Mouse (Mus musculus): ENCODE measurements around the gene Astn2. TPM values are rescaled to one million over a fixed set of nuclear protein-coding genes. Genes with fewer than 3 reads are reported as not detected.
A peak's percentile ranks its signal among the peaks of the same experiment; 100 is the strongest.

Gene Astn2
- polyA plus RNA-seq, 1 experiment from 2014 or later: 0.61 TPM

DNA sequence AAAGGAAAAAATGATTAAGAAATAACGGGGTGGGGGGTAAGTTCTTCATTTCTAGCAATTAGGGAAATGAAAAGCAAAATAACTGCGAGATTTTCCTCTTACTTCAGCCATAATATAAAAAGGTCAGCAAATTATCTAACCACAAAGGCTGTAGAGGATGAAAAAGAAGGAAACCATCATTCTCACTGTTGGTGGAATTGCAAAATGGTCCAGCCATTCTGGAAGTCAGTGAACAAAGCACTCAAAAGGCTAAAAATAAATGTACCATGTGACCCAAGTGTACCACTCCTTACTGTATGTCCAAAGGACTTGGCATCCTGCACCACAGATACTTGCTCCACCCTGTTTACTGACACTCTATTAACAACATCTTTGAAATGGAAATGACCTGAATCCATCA lies 858.8 kb downstream of the Astn2 start:
- H3K36me3 ChIP-seq (ENCODE audit: control insufficient read depth, insufficient read depth, low read length): no peaks in the 10 kb centered on the region
- no peak for ATAC-seq (ENCODE audit: insufficient number of reproducible peaks, insufficient read depth, low FRiP score, low read depth)
- H3K4me2 ChIP-seq (ENCODE audit: low read length): no peak overlapping the region
- H3K9me3 ChIP-seq (ENCODE audit: control insufficient read depth, low read length): no peaks in the 10 kb centered on the region
- no peaks in the 10 kb centered on the region for H3K27me3 ChIP-seq (ENCODE audit: control insufficient read depth, insufficient read depth, low read length)
- H3K4me3 ChIP-seq (ENCODE audit: control insufficient read depth in 1 of 2, insufficient read depth in 1 of 2, low read depth in 1 of 2, low read length in 2 of 2): no peak overlapping the region
- H3K4me1 ChIP-seq (ENCODE audit: control insufficient read depth in 2 of 2, insufficient read depth in 2 of 2, low read length in 2 of 2): no peaks in the 10 kb centered on the region
- H3K27ac ChIP-seq (replicated peaks in 1 of 2; ENCODE audit: control insufficient read depth in 1 of 2, insufficient read depth in 1 of 2, low read depth in 2 of 2, low read length in 2 of 2): no peak overlapping the region
- no peak overlapping the region for H3K9ac ChIP-seq (ENCODE audit: low read length)
- 65% methylated on average over 2 of the region's 2 CpGs for WGBS

DNA sequence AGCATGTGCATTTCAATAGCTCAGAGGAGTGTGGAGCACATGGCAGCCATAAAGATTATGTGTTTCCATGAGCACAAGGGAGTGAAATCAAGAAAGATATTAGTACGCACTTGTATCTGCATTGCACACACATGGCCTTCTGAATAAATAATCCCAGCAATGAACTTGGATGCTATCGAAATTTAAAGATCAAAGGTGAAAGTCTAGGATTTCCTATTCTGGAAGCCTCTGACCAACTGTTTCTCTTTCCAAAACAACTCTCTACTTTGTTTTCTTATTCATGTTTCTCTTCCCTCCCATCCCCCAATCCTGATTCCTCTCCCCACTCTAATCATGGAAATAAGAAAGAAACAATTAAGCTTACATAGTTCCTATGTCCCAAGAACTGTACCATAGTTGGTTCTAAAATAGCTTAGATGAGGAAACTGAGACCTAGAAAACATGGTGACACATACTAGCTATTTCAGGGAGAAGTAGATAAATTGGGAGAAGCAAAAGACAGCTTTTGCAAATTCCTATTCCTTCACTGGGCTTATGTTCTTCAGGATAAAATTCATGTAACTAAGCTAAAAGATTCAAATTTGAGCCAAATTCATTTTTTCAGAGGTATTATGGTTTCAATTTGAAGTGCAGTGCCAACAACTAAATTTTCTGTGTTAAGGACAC lies 872.2 kb downstream of the Astn2 start:
- 73% methylated on average over 2 of the region's 2 CpGs for WGBS
- H3K4me3 ChIP-seq (ENCODE audit: control insufficient read depth in 1 of 2, insufficient read depth in 1 of 2, low read depth in 1 of 2, low read length in 2 of 2): no peak overlapping the region
- no peaks in the 10 kb centered on the region for H3K9me3 ChIP-seq (ENCODE audit: control insufficient read depth, low read length)
- ATAC-seq (ENCODE audit: insufficient number of reproducible peaks, insufficient read depth, low FRiP score, low read depth): no peak
- H3K27me3 ChIP-seq (ENCODE audit: control insufficient read depth, insufficient read depth, low read length): no peaks in the 10 kb centered on the region
- H3K9ac ChIP-seq (ENCODE audit: low read length): no peak overlapping the region
- H3K4me1 ChIP-seq (ENCODE audit: control insufficient read depth in 2 of 2, insufficient read depth in 2 of 2, low read length in 2 of 2): no peaks in the 10 kb centered on the region
- no peak overlapping the region for H3K27ac ChIP-seq (replicated peaks in 1 of 2; ENCODE audit: control insufficient read depth in 1 of 2, insufficient read depth in 1 of 2, low read depth in 2 of 2, low read length in 2 of 2)
- H3K36me3 ChIP-seq (ENCODE audit: control insufficient read depth, insufficient read depth, low read length): no peaks in the 10 kb centered on the region
- no peak overlapping the region for H3K4me2 ChIP-seq (ENCODE audit: low read length)

DNA sequence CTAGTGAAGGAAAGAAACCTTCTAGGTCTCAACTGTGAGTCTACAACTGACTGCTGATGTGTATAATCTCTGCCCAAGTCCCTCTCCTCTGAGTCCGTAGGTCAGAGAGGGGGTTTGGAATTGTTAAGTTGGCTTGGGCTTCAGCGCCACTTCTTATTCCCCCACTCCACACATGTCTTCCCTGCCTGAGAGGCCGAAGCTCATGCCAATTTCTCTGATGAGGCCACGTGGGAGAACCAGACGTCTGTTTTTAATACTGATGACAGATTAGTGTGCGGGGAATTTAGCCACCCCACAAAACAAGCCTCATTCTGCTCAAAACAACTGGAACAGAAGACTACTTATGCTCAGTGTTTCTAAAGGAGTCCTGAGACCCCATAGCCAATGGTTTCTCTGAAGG lies 872.8 kb downstream of the Astn2 start:
- H3K27ac ChIP-seq (replicated peaks in 1 of 2; ENCODE audit: control insufficient read depth in 1 of 2, insufficient read depth in 1 of 2, low read depth in 2 of 2, low read length in 2 of 2): no peak overlapping the region
- WGBS: 54% methylated on average over 6 of the region's 6 CpGs
- H3K4me1 ChIP-seq (ENCODE audit: control insufficient read depth in 2 of 2, insufficient read depth in 2 of 2, low read length in 2 of 2): no peaks in the 10 kb centered on the region
- H3K9me3 ChIP-seq (ENCODE audit: control insufficient read depth, low read length): no peaks in the 10 kb centered on the region
- no peak for ATAC-seq (ENCODE audit: insufficient number of reproducible peaks, insufficient read depth, low FRiP score, low read depth)
- no peaks in the 10 kb centered on the region for H3K27me3 ChIP-seq (ENCODE audit: control insufficient read depth, insufficient read depth, low read length)
- H3K36me3 ChIP-seq (ENCODE audit: control insufficient read depth, insufficient read depth, low read length): no peaks in the 10 kb centered on the region
- no peak overlapping the region for H3K4me3 ChIP-seq (ENCODE audit: control insufficient read depth in 1 of 2, insufficient read depth in 1 of 2, low read depth in 1 of 2, low read length in 2 of 2)
- H3K9ac ChIP-seq (ENCODE audit: low read length): no peak overlapping the region
- H3K4me2 ChIP-seq (ENCODE audit: low read length): no peak overlapping the region

DNA sequence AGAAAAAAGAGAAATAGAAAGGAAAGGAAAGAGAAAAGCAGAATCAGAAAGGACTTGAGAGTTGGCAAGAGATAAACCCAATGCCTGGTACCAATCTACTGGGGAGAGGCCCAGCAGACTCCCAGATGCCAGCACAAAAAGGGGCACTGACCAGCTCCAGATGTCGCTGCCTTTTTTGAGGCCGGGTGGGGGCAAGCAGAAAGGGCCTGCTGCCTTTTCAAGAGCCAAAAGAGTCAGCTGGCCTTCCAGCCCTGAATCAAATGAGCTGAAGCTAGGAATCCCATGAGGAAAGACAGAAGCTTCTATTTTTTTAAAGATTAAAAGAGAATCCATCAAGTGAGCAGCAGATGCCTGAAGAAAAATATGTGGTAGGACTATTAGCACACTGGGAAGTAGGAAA lies 873.5 kb downstream of the Astn2 start:
- no peaks in the 10 kb centered on the region for H3K9me3 ChIP-seq (ENCODE audit: control insufficient read depth, low read length)
- no peak overlapping the region for H3K4me2 ChIP-seq (ENCODE audit: low read length)
- H3K27ac ChIP-seq (replicated peaks in 1 of 2; ENCODE audit: control insufficient read depth in 1 of 2, insufficient read depth in 1 of 2, low read depth in 2 of 2, low read length in 2 of 2): no peak overlapping the region
- H3K9ac ChIP-seq (ENCODE audit: low read length): no peak overlapping the region
- H3K36me3 ChIP-seq (ENCODE audit: control insufficient read depth, insufficient read depth, low read length): no peaks in the 10 kb centered on the region
- H3K4me1 ChIP-seq (ENCODE audit: control insufficient read depth in 2 of 2, insufficient read depth in 2 of 2, low read length in 2 of 2): no peaks in the 10 kb centered on the region
- no peaks in the 10 kb centered on the region for H3K27me3 ChIP-seq (ENCODE audit: control insufficient read depth, insufficient read depth, low read length)
- 58% methylated on average over 2 of the region's 2 CpGs for WGBS
- ATAC-seq (ENCODE audit: insufficient number of reproducible peaks, insufficient read depth, low FRiP score, low read depth): no peak
- no peak overlapping the region for H3K4me3 ChIP-seq (ENCODE audit: control insufficient read depth in 1 of 2, insufficient read depth in 1 of 2, low read depth in 1 of 2, low read length in 2 of 2)

DNA sequence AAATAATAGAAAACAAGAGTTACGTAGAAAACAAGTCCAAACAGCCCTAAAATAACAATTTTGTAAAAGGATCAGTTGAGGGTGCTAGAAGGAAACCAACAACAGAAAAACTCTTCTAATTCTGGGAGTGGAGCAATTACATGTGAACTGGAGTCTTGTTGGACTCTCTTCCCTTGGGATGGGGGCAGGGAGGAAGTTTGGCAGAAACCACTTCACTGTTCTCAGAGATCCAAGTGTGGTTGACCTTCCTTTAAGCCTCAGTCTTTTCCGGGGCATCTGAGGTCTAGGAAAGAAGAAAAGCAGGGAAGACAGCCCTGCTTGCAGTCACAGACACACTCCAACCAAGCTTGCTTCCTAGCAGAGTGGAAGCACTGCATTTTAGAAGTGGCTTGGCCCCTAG lies 896.3 kb downstream of the Astn2 start:
- no peaks in the 10 kb centered on the region for H3K9me3 ChIP-seq (ENCODE audit: control insufficient read depth, low read length)
- ATAC-seq (ENCODE audit: insufficient number of reproducible peaks, insufficient read depth, low FRiP score, low read depth): no peak
- 50% methylated on average over 2 of the region's 2 CpGs for WGBS

DNA sequence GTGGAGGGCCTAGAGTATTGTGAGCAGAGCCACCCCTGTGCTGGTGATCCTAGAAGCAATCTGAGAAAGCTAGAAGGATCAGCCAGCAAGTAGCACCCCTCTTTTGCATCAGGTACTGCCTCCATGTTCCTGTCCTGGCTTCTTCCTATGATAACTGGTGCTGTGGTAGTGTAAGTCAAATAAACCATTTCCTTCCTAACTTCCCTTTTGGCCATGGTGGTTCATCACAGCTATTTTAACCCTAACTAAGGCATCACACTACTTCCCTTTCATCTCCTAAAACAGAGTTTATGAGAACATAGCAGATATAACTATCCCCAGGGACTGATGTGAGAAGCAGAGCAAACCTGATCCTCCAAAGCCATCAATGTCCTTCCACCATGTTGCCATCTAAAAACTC lies 897.5 kb downstream of the Astn2 start:
- Histone ChIP-seq H3K27ac (replicated peaks in 1 of 2; ENCODE audit: control insufficient read depth in 1 of 2, insufficient read depth in 1 of 2, low read depth in 2 of 2, low read length in 2 of 2) (no peak overlapping the region), H3K9me3 (ENCODE audit: control insufficient read depth, low read length) (no peaks in the 10 kb centered on the region), H3K9ac (ENCODE audit: low read length) (no peak overlapping the region), H3K4me3 (ENCODE audit: control insufficient read depth in 1 of 2, insufficient read depth in 1 of 2, low read depth in 1 of 2, low read length in 2 of 2) (no peak overlapping the region), H3K4me1 (ENCODE audit: control insufficient read depth in 2 of 2, insufficient read depth in 2 of 2, low read length in 2 of 2) (no peaks in the 10 kb centered on the region), H3K36me3 (ENCODE audit: control insufficient read depth, insufficient read depth, low read length) (no peaks in the 10 kb centered on the region), H3K27me3 (ENCODE audit: control insufficient read depth, insufficient read depth, low read length) (no peaks in the 10 kb centered on the region), H3K4me2 (ENCODE audit: low read length) (no peak overlapping the region)
- ATAC-seq (ENCODE audit: insufficient number of reproducible peaks, insufficient read depth, low FRiP score, low read depth): no peak

More for the DNA sequence above, 896.3 kb downstream of the Astn2 start:
- Histone ChIP-seq H3K36me3 (ENCODE audit: control insufficient read depth, insufficient read depth, low read length) (no peaks in the 10 kb centered on the region), H3K4me3 (ENCODE audit: control insufficient read depth in 1 of 2, insufficient read depth in 1 of 2, low read depth in 1 of 2, low read length in 2 of 2) (no peak overlapping the region), H3K4me2 (ENCODE audit: low read length) (no peak overlapping the region), H3K4me1 (ENCODE audit: control insufficient read depth in 2 of 2, insufficient read depth in 2 of 2, low read length in 2 of 2) (no peaks in the 10 kb centered on the region), H3K27ac (replicated peaks in 1 of 2; ENCODE audit: control insufficient read depth in 1 of 2, insufficient read depth in 1 of 2, low read depth in 2 of 2, low read length in 2 of 2) (no peak overlapping the region), H3K27me3 (ENCODE audit: control insufficient read depth, insufficient read depth, low read length) (no peaks in the 10 kb centered on the region), H3K9ac (ENCODE audit: low read length) (no peak overlapping the region)

DNA sequence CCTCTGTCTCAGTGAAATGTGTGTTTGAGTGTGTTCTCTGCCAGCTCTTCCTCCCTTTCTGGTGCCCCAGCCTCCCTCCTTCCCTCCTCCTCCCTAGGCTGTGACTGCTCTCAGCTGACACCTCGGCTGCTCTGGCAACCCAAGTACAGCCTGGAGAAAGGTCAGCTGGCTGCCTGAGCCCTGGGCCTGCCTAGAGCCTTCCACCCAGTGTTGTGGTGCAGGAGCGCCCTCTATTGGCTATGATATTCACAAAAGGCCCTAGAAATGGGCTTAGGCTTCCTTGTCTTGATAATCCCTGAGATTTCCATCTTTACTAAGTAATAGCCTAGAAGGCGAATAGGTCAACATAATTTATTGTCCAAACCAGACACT lies 908.0 kb downstream of the Astn2 start:
- no peaks in the 10 kb centered on the region for H3K36me3 ChIP-seq (ENCODE audit: control insufficient read depth, insufficient read depth, low read length)
- no peaks in the 10 kb centered on the region for H3K9me3 ChIP-seq (ENCODE audit: control insufficient read depth, low read length)
- no peak overlapping the region for H3K4me2 ChIP-seq (ENCODE audit: low read length)
- no peak overlapping the region for H3K9ac ChIP-seq (ENCODE audit: low read length)
- peak; percentile 91 for ATAC-seq (ENCODE audit: insufficient number of reproducible peaks, insufficient read depth, low FRiP score, low read depth)
- peaks cover 0 to 8% of the 10 kb centered on the region in 2 experiments; a peak in 2 of 4 replicates for H3K4me1 ChIP-seq (ENCODE audit: control insufficient read depth in 2 of 2, insufficient read depth in 2 of 2, low read length in 2 of 2)
- 4% methylated on average over 3 of the region's 3 CpGs for WGBS
- no peak overlapping the region for H3K27ac ChIP-seq (replicated peaks in 1 of 2; ENCODE audit: control insufficient read depth in 1 of 2, insufficient read depth in 1 of 2, low read depth in 2 of 2, low read length in 2 of 2)
- H3K27me3 ChIP-seq (ENCODE audit: control insufficient read depth, insufficient read depth, low read length): no peaks in the 10 kb centered on the region
- H3K4me3 ChIP-seq (ENCODE audit: control insufficient read depth in 1 of 2, insufficient read depth in 1 of 2, low read depth in 1 of 2, low read length in 2 of 2): no peak overlapping the region

Measured in heart, embryonic 14.5 days (tissue).